Comparison of ENCODE assay signal across 8 mouse cellular contexts in genomic region chr1:132431716-132432115, GRCm38 (mm10). TPM values are rescaled to one million over a fixed set of nuclear protein-coding genes. Genes with fewer than 3 reads are reported as not detected.
DNase-seq lines count a peak whose midpoint lies in the region; ATAC-seq lines count a peak whose summit lies in the region.

No protein-coding gene starts in this region.

- no peak overlapping the region for H3K4me3 ChIP-seq in forebrain, embryonic 12.5 days (replicated peaks)
- H3K4me3 ChIP-seq in forebrain, embryonic 11.5 days (ENCODE audit: low read depth, low read length), result no peak overlapping the region
- H3K4me3 ChIP-seq in intestine, embryonic 16.5 days (ENCODE audit: low read length), result no peak overlapping the region

- WGBS in forebrain, embryonic 12.5 days, result 80% methylated on average over 9 of the region's 9 CpGs
- 81% methylated on average over 9 of the region's 9 CpGs for WGBS in forebrain, embryonic 11.5 days
- 64% methylated on average over 9 of the region's 9 CpGs for WGBS in intestine, embryonic 16.5 days

- peak overlapping the region; percentile 32 for H3K27ac ChIP-seq in forebrain, embryonic 12.5 days
- no peak overlapping the region for H3K27ac ChIP-seq in forebrain, embryonic 11.5 days (ENCODE audit: low read depth, low read length)
- no peak overlapping the region for H3K27ac ChIP-seq in intestine, embryonic 16.5 days (ENCODE audit: low read length)

- intact Hi-C loops in left cerebral cortex, postnatal 25 days (cut with DNase I), result no loop called here

- peaks cover 14% of the 10 kb centered on the region for H3K36me3 ChIP-seq in forebrain, embryonic 12.5 days (replicated peaks)
- no peaks in the 10 kb centered on the region for H3K36me3 ChIP-seq in forebrain, embryonic 11.5 days (ENCODE audit: control insufficient read depth, insufficient read depth, low read length)
- H3K36me3 ChIP-seq in intestine, embryonic 16.5 days (ENCODE audit: control insufficient read depth, insufficient read depth, low read length), result no peaks in the 10 kb centered on the region

- DNase-seq in forebrain, embryonic 11.5 days (ENCODE audit: low spot score), result no peak
- DNase-seq in ovary, postnatal 36 days (ENCODE audit: low spot score), result peak; percentile 16
- no peak for DNase-seq in ovary, adult 18-20 months (ENCODE audit: low spot score)
- peak; percentile 44 for DNase-seq in heart, postnatal 4 days
- peak; percentile 20 to 32 for DNase-seq in left cerebral cortex, postnatal 25 days (ENCODE audit: low spot score in 2 of 2)
- DNase-seq in embryo, embryonic 11 days, result no peak

- H3K4me1 ChIP-seq in forebrain, embryonic 12.5 days, result peaks cover 10% of the 10 kb centered on the region; the same call in 1 of the 2 replicates
- 0 out of 2 replicates have a peak, but pooled peaks cover 2% of the 10 kb centered on the region for H3K4me1 ChIP-seq in forebrain, embryonic 11.5 days (replicated peaks; ENCODE audit: control insufficient read depth, insufficient read depth, low read length)
- no peaks in the 10 kb centered on the region for H3K4me1 ChIP-seq in intestine, embryonic 16.5 days (ENCODE audit: control insufficient read depth, insufficient read depth, low read length)

- no peaks in the 10 kb centered on the region for H3K27me3 ChIP-seq in forebrain, embryonic 12.5 days
- no peaks in the 10 kb centered on the region for H3K27me3 ChIP-seq in forebrain, embryonic 11.5 days (ENCODE audit: control insufficient read depth, insufficient read depth, low read length)
- H3K27me3 ChIP-seq in intestine, embryonic 16.5 days (replicated peaks; ENCODE audit: control insufficient read depth, insufficient read depth, low read length), result no peaks in the 10 kb centered on the region

- H3K9ac ChIP-seq in forebrain, embryonic 12.5 days, result no peak overlapping the region
- no peak overlapping the region for H3K9ac ChIP-seq in forebrain, embryonic 11.5 days (ENCODE audit: low read length)
- no peak overlapping the region for H3K9ac ChIP-seq in intestine, embryonic 16.5 days (ENCODE audit: low read depth, low read length)

- no peak overlapping the region for H3K4me2 ChIP-seq in forebrain, embryonic 12.5 days
- H3K4me2 ChIP-seq in forebrain, embryonic 11.5 days (ENCODE audit: low read depth, low read length, severe bottlenecking), result no peak overlapping the region
- no peak overlapping the region for H3K4me2 ChIP-seq in intestine, embryonic 16.5 days (ENCODE audit: low read depth, low read length)

- no peak for ATAC-seq in forebrain, embryonic 12.5 days (ENCODE audit: low FRiP score)
- no peak for ATAC-seq in forebrain, embryonic 11.5 days (replicated peaks; ENCODE audit: low FRiP score)
- ATAC-seq in intestine, embryonic 16.5 days, result no peak

- H3K9me3 ChIP-seq in forebrain, embryonic 12.5 days, result no peaks in the 10 kb centered on the region
- no peaks in the 10 kb centered on the region for H3K9me3 ChIP-seq in forebrain, embryonic 11.5 days (ENCODE audit: control insufficient read depth, low read length)
- H3K9me3 ChIP-seq in intestine, embryonic 16.5 days (ENCODE audit: control insufficient read depth, low read length), result no peaks in the 10 kb centered on the region

RNA-seq across cellular contexts. Expression of gene Dstyk, which starts 14.4 kb away (rescaled TPM):
- 14.7 and 16.1 TPM in 2 replicates for polyA plus RNA-seq in forebrain, embryonic 12.5 days (2016; fragmentation: Nextera tagmentation; extraction: Ambion mirVana)
- 13.6 and 15.7 TPM in 2 replicates for polyA plus RNA-seq in forebrain, embryonic 11.5 days (2014; fragmentation: Nextera tagmentation; extraction: Ambion mirVana)
- total RNA-seq in heart, postnatal 4 days (2021), result 10 to 100 TPM; 16.9 to 17.3 TPM
- 10 to 100 TPM; 40.3 to 43.2 TPM for total RNA-seq in left cerebral cortex, postnatal 25 days (2021)
- 6.2 and 6.3 TPM in 2 replicates for polyA plus RNA-seq in intestine, embryonic 16.5 days (2015; fragmentation: Nextera tagmentation; extraction: Ambion mirVana)

RNA-seq across cellular contexts. Expression of gene Tmcc2, which starts 40.6 kb away (rescaled TPM):
- 24.0 and 26.9 TPM in 2 replicates for polyA plus RNA-seq in forebrain, embryonic 12.5 days (2016; fragmentation: Nextera tagmentation; extraction: Ambion mirVana)
- polyA plus RNA-seq in forebrain, embryonic 11.5 days (2014; fragmentation: Nextera tagmentation; extraction: Ambion mirVana), result 13.3 and 16.1 TPM in 2 replicates
- total RNA-seq in heart, postnatal 4 days (2021), result 10 to 100 TPM; 17.0 to 17.5 TPM
- total RNA-seq in left cerebral cortex, postnatal 25 days (2021), result 100 to 1,000 TPM; 158 to 162 TPM
- polyA plus RNA-seq in intestine, embryonic 16.5 days (2015; fragmentation: Nextera tagmentation; extraction: Ambion mirVana), result 9.4 and 12.2 TPM in 2 replicates

RNA-seq across cellular contexts. Expression of gene Rbbp5, which starts 45.4 kb away (rescaled TPM):
- polyA plus RNA-seq in forebrain, embryonic 12.5 days (2016; fragmentation: Nextera tagmentation; extraction: Ambion mirVana), result 63.3 and 67.3 TPM in 2 replicates
- 62.0 and 67.3 TPM in 2 replicates for polyA plus RNA-seq in forebrain, embryonic 11.5 days (2014; fragmentation: Nextera tagmentation; extraction: Ambion mirVana)
- total RNA-seq in heart, postnatal 4 days (2021), result 10 to 100 TPM; 20.5 to 22.0 TPM
- total RNA-seq in left cerebral cortex, postnatal 25 days (2021), result 10 to 100 TPM; 50.4 to 55.0 TPM
- polyA plus RNA-seq in intestine, embryonic 16.5 days (2015; fragmentation: Nextera tagmentation; extraction: Ambion mirVana), result 36.5 and 36.9 TPM in 2 replicates

Comparison
In these comparisons a context has a peak if more than half of its experiments do, and no peak if none do; other contexts are left out.
1. DNase-seq: peak in ovary, postnatal 36 days (single experiment), heart, postnatal 4 days (single experiment) and left cerebral cortex, postnatal 25 days (2 of 2); none in forebrain, embryonic 11.5 days (single experiment), ovary, adult 18-20 months (single experiment) and embryo, embryonic 11 days (single experiment).